Mouse (Mus musculus): ENCODE data around the gene Kif13a.

Kif13a gene

GRCm38 (mm10) chr13:46883976-46884375 is 45.7 kb downstream of the Kif13a start:
- DNase-seq (ENCODE audit: low spot score in 2 of 2) = no peak

GRCm38 (mm10) chr13:46883381-46883780 is 46.3 kb downstream of the Kif13a start:
- DNase-seq (ENCODE audit: low spot score in 2 of 2) = no peak

- no peak for DNase-seq (ENCODE audit: low spot score in 2 of 2)
Measured at GRCm38 (mm10) chr13:46880736-46881135, 48.9 kb downstream of the Kif13a start.

- DNase-seq (ENCODE audit: low spot score in 2 of 2) = no peak
Measured at GRCm38 (mm10) chr13:46880243-46880642, 49.4 kb downstream of the Kif13a start.

- no peak for DNase-seq (ENCODE audit: low spot score in 2 of 2)
Measured at GRCm38 (mm10) chr13:46877049-46877448, 52.6 kb downstream of the Kif13a start.

GRCm38 (mm10) chr13:46875377-46875776 is 54.3 kb downstream of the Kif13a start:
- no peak for DNase-seq (ENCODE audit: low spot score in 2 of 2)

GRCm38 (mm10) chr13:46872732-46873131 is 56.9 kb downstream of the Kif13a start:
- no peak for DNase-seq (ENCODE audit: low spot score in 2 of 2)

GRCm38 (mm10) chr13:46872194-46872593 is 57.5 kb downstream of the Kif13a start:
- no peak for DNase-seq (ENCODE audit: low spot score in 2 of 2)

GRCm38 (mm10) chr13:46869464-46869863 is 60.2 kb downstream of the Kif13a start:
- no peak for DNase-seq (ENCODE audit: low spot score in 2 of 2)

GRCm38 (mm10) chr13:46863169-46863748 is 66.4 kb downstream of the Kif13a start:
- DNase-seq (ENCODE audit: low spot score in 2 of 2) = no peak

- DNase-seq (ENCODE audit: low spot score in 2 of 2) = no peak
Measured at GRCm38 (mm10) chr13:46859876-46860275, 69.8 kb downstream of the Kif13a start.

- DNase-seq (ENCODE audit: low spot score in 2 of 2) = no peak
Measured at GRCm38 (mm10) chr13:46859173-46859572, 70.5 kb downstream of the Kif13a start.

GRCm38 (mm10) chr13:46858835-46859152 is 70.9 kb downstream of the Kif13a start:
- no peak for DNase-seq (ENCODE audit: low spot score in 2 of 2)

- DNase-seq (ENCODE audit: low spot score in 2 of 2) = no peak
Measured at GRCm38 (mm10) chr13:46858143-46858834, 71.4 kb downstream of the Kif13a start.

GRCm38 (mm10) chr13:46854456-46854855 is 75.2 kb downstream of the Kif13a start:
- DNase-seq (ENCODE audit: low spot score in 2 of 2) = no peak

GRCm38 (mm10) chr13:46852470-46852869 is 77.2 kb downstream of the Kif13a start:
- no peak for DNase-seq (ENCODE audit: low spot score in 2 of 2)

GRCm38 (mm10) chr13:46845456-46845855 is 84.2 kb downstream of the Kif13a start:
- DNase-seq (ENCODE audit: low spot score in 2 of 2) = no peak

GRCm38 (mm10) chr13:46844561-46845235 is 85.0 kb downstream of the Kif13a start:
- DNase-seq (ENCODE audit: low spot score in 2 of 2) = no peak

GRCm38 (mm10) chr13:46843646-46844045 is 86.0 kb downstream of the Kif13a start:
- DNase-seq (ENCODE audit: low spot score in 2 of 2) = no peak

GRCm38 (mm10) chr13:46842185-46842584 is 87.5 kb downstream of the Kif13a start:
- DNase-seq (ENCODE audit: low spot score in 2 of 2) = no peak

- no peak for DNase-seq (ENCODE audit: low spot score in 2 of 2)
Measured at GRCm38 (mm10) chr13:46841668-46842067, 88.0 kb downstream of the Kif13a start.

GRCm38 (mm10) chr13:46840676-46841075 is 89.0 kb downstream of the Kif13a start:
- no peak for DNase-seq (ENCODE audit: low spot score in 2 of 2)

GRCm38 (mm10) chr13:46839236-46839635 is 90.4 kb downstream of the Kif13a start:
- no peak for DNase-seq (ENCODE audit: low spot score in 2 of 2)
